Mouse (Mus musculus): ENCODE results near the gene Adgrv1.
A peak's percentile ranks its signal among the peaks of the same experiment; 100 is the strongest.

The Adgrv1 gene

GRCm38 (mm10) chr13:81094513-81094912 is 538.4 kb downstream of the Adgrv1 start:
- DNase-seq (ENCODE audit: extremely low read depth, low read depth, low spot score) = no peak

GRCm38 (mm10) chr13:81090051-81090836 is 542.7 kb downstream of the Adgrv1 start:
- DNase-seq (ENCODE audit: extremely low read depth, low read depth, low spot score) = no peak

- peak; percentile 79 for DNase-seq (ENCODE audit: extremely low read depth, low read depth, low spot score)
These were observed 545.8 kb downstream of the Adgrv1 start for GRCm38 (mm10) chr13:81086969-81087682.

GRCm38 (mm10) chr13:81072214-81072613 is 560.7 kb downstream of the Adgrv1 start:
- DNase-seq (ENCODE audit: extremely low read depth, low read depth, low spot score) = no peak

GRCm38 (mm10) chr13:81051448-81051847 is 581.5 kb downstream of the Adgrv1 start:
- DNase-seq (ENCODE audit: extremely low read depth, low read depth, low spot score) = no peak

- DNase-seq (ENCODE audit: extremely low read depth, low read depth, low spot score) = no peak
These were observed 582.0 kb downstream of the Adgrv1 start for GRCm38 (mm10) chr13:81050911-81051310.

- DNase-seq (ENCODE audit: extremely low read depth, low read depth, low spot score) = no peak
These were observed 587.6 kb downstream of the Adgrv1 start for GRCm38 (mm10) chr13:81045345-81045744.

Measured in fat pad, adult 2 months (tissue).